Mouse (Mus musculus): Measurements from ENCODE around the gene Gab2.

DNA sequence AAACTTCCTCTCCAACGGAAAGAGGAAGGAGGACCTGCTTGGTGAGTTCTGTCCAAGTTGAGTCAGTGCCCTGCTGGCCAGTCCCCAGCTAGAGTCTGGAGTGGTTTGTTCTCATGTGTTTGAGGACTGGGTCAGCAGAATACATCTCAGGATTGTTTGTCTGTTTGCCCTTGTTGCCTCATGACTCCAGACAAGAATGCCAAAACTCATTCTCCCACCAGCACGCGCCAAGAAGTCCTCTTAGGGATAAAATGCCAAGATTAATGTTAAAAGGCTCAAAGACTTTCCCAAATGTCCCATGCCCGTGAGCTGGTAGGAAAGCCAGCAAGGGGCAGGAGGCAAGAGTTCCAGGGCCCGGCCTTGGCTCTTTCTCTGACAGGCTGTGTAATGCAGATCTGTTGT, 275.5 kb downstream of the Gab2 start:
- TF ChIP-seq CTCF (IDR thresholded peaks at IDR 0.05; ENCODE audit: borderline replicate concordance, control insufficient read depth, extremely low read depth, insufficient read depth, low read length, poor library complexity) (no peak), POLR2A (IDR thresholded peaks at IDR 0.05; ENCODE audit: control insufficient read depth, extremely low read depth, insufficient read depth, low read length, poor library complexity) (no peak)
